ENCODE assay signal across 10 mouse cellular contexts in genomic region chr11:78102958-78103747, GRCm38 (mm10). TPM values are rescaled to one million over a fixed set of nuclear protein-coding genes. Genes with fewer than 3 reads are reported as not detected.
A peak's percentile ranks its signal among the peaks of the same experiment; 100 is the strongest.
DNase-seq lines count a peak whose midpoint lies in the region; ATAC-seq and TF ChIP-seq lines count a peak whose summit lies in the region.
"Had no signal": no experiment of that assay in that cellular context is flagged by ENCODE, and none has a peak within 500 bp of the region (broad histone marks: within the 10 kb centered on the region; RNA-seq: fewer than 3 reads in every experiment).

No protein-coding gene starts in this region.

- peaks cover 6% of the 10 kb centered on the region for H3K4me1 ChIP-seq in heart, embryonic 11.5 days (ENCODE audit: control insufficient read depth, insufficient read depth, low read length)
- H3K4me1 ChIP-seq: limb, embryonic 12.5 days had no signal

- H3K36me3 ChIP-seq in splenic B cell, adult 2 months (ENCODE audit: control insufficient read depth, insufficient read depth, low read length, poor library complexity, severe bottlenecking), result no peaks in the 10 kb centered on the region
- H3K36me3 ChIP-seq in heart, embryonic 11.5 days (ENCODE audit: control insufficient read depth, insufficient read depth, low read length), result peaks cover 8% of the 10 kb centered on the region

- peak; percentile 19; the same call in 1 of the 2 replicates for TF ChIP-seq CTCF in gastrocnemius, adult 2 months (IDR thresholded peaks at IDR 0.05)

- no peaks in the 10 kb centered on the region for H3K27me3 ChIP-seq in splenic B cell, adult 2 months (ENCODE audit: control insufficient read depth, insufficient read depth, low read length, poor library complexity, severe bottlenecking)
- H3K27me3 ChIP-seq in heart, embryonic 11.5 days (ENCODE audit: control insufficient read depth, insufficient read depth, low read length), result no peaks in the 10 kb centered on the region
- H3K27me3 ChIP-seq: limb, embryonic 12.5 days had no signal

- H3K4me2 ChIP-seq in heart, embryonic 11.5 days, result no peak overlapping the region
- H3K4me2 ChIP-seq: hindbrain, embryonic 14.5 days; limb, embryonic 12.5 days had no signal

- DNase-seq in gastrocnemius, adult 2 months, result no peak
- no peak for DNase-seq in gastrocnemius, postnatal 10 days
- DNase-seq in testis, postnatal 10 days (ENCODE audit: low spot score), result peak; percentile 56
- DNase-seq in testis, postnatal 14 days (ENCODE audit: low spot score), result no peak
- peak; percentile 22 to 31 for DNase-seq in kidney, postnatal 4 days
- peak; percentile 38 for DNase-seq in splenic B cell, adult 2 months (ENCODE audit: low read depth, low spot score)
- no peak for DNase-seq in layer of hippocampus, adult 9-11 months

- 56% methylated on average over 5 of the region's 5 CpGs for WGBS in heart, embryonic 11.5 days (ENCODE audit: insufficient replicate concordance)

- no peak overlapping the region for H3K4me3 ChIP-seq in gastrocnemius, adult 2 months
- H3K4me3 ChIP-seq in heart, embryonic 11.5 days (ENCODE audit: low read depth, low read length), result no peak overlapping the region
- H3K4me3 ChIP-seq: limb, embryonic 12.5 days had no signal

- H3K9ac ChIP-seq in heart, embryonic 11.5 days (ENCODE audit: low read depth, low read length), result no peak overlapping the region
- H3K9ac ChIP-seq: hindbrain, embryonic 14.5 days; limb, embryonic 12.5 days had no signal

- intact Hi-C loops in gastrocnemius, adult 2 months (cut with DNase I), result no loop called here

- ATAC-seq in heart, embryonic 11.5 days (replicated peaks; ENCODE audit: insufficient number of reproducible peaks, low FRiP score, low TSS enrichment), result no peak

- H3K27ac ChIP-seq in gastrocnemius, adult 2 months, result no peak overlapping the region
- no peak overlapping the region for H3K27ac ChIP-seq in heart, embryonic 11.5 days (ENCODE audit: low read depth, low read length)
- H3K27ac ChIP-seq: hindbrain, embryonic 14.5 days; limb, embryonic 12.5 days had no signal

- no peaks in the 10 kb centered on the region for H3K9me3 ChIP-seq in heart, embryonic 11.5 days (replicated peaks; ENCODE audit: control insufficient read depth, low read length)

RNA-seq across cellular contexts. Expression of gene Fam222b, which starts 8.7 kb away (rescaled TPM):
- 1 to 10 TPM; 7.1 to 7.9 TPM for total RNA-seq in gastrocnemius, adult 2 months (2021)
- 1 to 10 TPM; 7.8 to 9.8 TPM for total RNA-seq in gastrocnemius, postnatal 10 days (2021)
- 22.4 and 26.9 TPM in 2 replicates for polyA plus RNA-seq in heart, embryonic 11.5 days (2014; fragmentation: Nextera tagmentation; extraction: Ambion mirVana)

RNA-seq across cellular contexts. Expression of gene Eral1, which starts 23.0 kb away (rescaled TPM):
- 10 to 100 TPM; 18.8 to 26.2 TPM for total RNA-seq in gastrocnemius, adult 2 months (2021)
- 10 to 100 TPM; 17.8 to 21.6 TPM for total RNA-seq in gastrocnemius, postnatal 10 days (2021)
- polyA plus RNA-seq in heart, embryonic 11.5 days (2014; fragmentation: Nextera tagmentation; extraction: Ambion mirVana), result 25.6 and 27.0 TPM in 2 replicates

Comparison
In these comparisons a context has a peak if more than half of its experiments do, and no peak if none do; other contexts are left out.
1. DNase-seq: peak in testis, postnatal 10 days (single experiment), kidney, postnatal 4 days (2 of 2) and splenic B cell, adult 2 months (single experiment); none in gastrocnemius, adult 2 months (single experiment), gastrocnemius, postnatal 10 days (single experiment), testis, postnatal 14 days (single experiment) and layer of hippocampus, adult 9-11 months (single experiment).